Mouse (Mus musculus): ENCODE data around the gene Med12l. TPM values are rescaled to one million over a fixed set of nuclear protein-coding genes. Genes with fewer than 3 reads are reported as not detected.

Med12l gene
- polyA plus RNA-seq, 1 experiment from 2014 or later: 2.3 TPM

- no peaks in the 10 kb centered on the region for H3K4me1 ChIP-seq
- no peak within 1 kb of the TSS for H3K4me3 ChIP-seq
- DNase-seq (ENCODE audit: low spot score): no peak
- no peaks in the 10 kb centered on the region for H3K36me3 ChIP-seq
- WGBS: 93% methylated on average over 7 of the region's 7 CpGs
- no peaks in the 10 kb centered on the region for H3K27me3 ChIP-seq (ENCODE audit: low read depth, poor library complexity, severe bottlenecking)
- H3K27ac ChIP-seq (replicated peaks): no peak within 1 kb of the TSS
- no peaks in the 10 kb centered on the region for H3K9me3 ChIP-seq (replicated peaks)
Measured at GRCm38 (mm10) chr3:59194938-59195337, 189.3 kb downstream of the Med12l start, which contains the start of gene Gpr87. TSS of gene Gpr87 (minus strand) at chr3:59195104.

GRCm38 (mm10) chr3:59197329-59197948 is 191.8 kb downstream of the Med12l start:
- WGBS: 88% methylated on average over 4 of the region's 4 CpGs
- no peak for DNase-seq (ENCODE audit: low spot score)
- no peaks in the 10 kb centered on the region for H3K27me3 ChIP-seq (ENCODE audit: low read depth, poor library complexity, severe bottlenecking)
- H3K4me1 ChIP-seq: no peaks in the 10 kb centered on the region
- no peaks in the 10 kb centered on the region for H3K9me3 ChIP-seq (replicated peaks)
- H3K4me3 ChIP-seq: no peak overlapping the region
- H3K27ac ChIP-seq (replicated peaks): no peak overlapping the region
- H3K36me3 ChIP-seq: no peaks in the 10 kb centered on the region

- DNase-seq (ENCODE audit: low spot score): no peak
- H3K27ac ChIP-seq (replicated peaks): no peak overlapping the region
- H3K36me3 ChIP-seq: no peaks in the 10 kb centered on the region
- H3K27me3 ChIP-seq (ENCODE audit: low read depth, poor library complexity, severe bottlenecking): no peaks in the 10 kb centered on the region
- no peaks in the 10 kb centered on the region for H3K4me1 ChIP-seq
- 85% methylated on average over 8 of the region's 8 CpGs for WGBS
- H3K4me3 ChIP-seq: no peak overlapping the region
- H3K9me3 ChIP-seq (replicated peaks): no peaks in the 10 kb centered on the region
Measured at GRCm38 (mm10) chr3:59203802-59204520, 198.3 kb downstream of the Med12l start.

GRCm38 (mm10) chr3:59204719-59205503 is 199.3 kb downstream of the Med12l start:
- H3K4me3 ChIP-seq: no peak overlapping the region
- no peaks in the 10 kb centered on the region for H3K9me3 ChIP-seq (replicated peaks)
- DNase-seq (ENCODE audit: low spot score): no peak
- H3K27ac ChIP-seq (replicated peaks): no peak overlapping the region
- 92% methylated on average over 11 of the region's 11 CpGs for WGBS
- no peaks in the 10 kb centered on the region for H3K4me1 ChIP-seq
- no peaks in the 10 kb centered on the region for H3K36me3 ChIP-seq
- no peaks in the 10 kb centered on the region for H3K27me3 ChIP-seq (ENCODE audit: low read depth, poor library complexity, severe bottlenecking)

- Histone ChIP-seq H3K4me3 (no peak overlapping the region), H3K36me3 (no peaks in the 10 kb centered on the region), H3K9me3 (replicated peaks) (no peaks in the 10 kb centered on the region), H3K27me3 (ENCODE audit: low read depth, poor library complexity, severe bottlenecking) (no peaks in the 10 kb centered on the region), H3K4me1 (no peaks in the 10 kb centered on the region), H3K27ac (replicated peaks) (no peak overlapping the region)
- WGBS: 87% methylated on average over 4 of the region's 4 CpGs
- no peak for DNase-seq (ENCODE audit: low spot score)
Measured at GRCm38 (mm10) chr3:59205941-59206340, 200.3 kb downstream of the Med12l start.

- H3K27me3 ChIP-seq (ENCODE audit: low read depth, poor library complexity, severe bottlenecking): no peaks in the 10 kb centered on the region
- no peaks in the 10 kb centered on the region for H3K9me3 ChIP-seq (replicated peaks)
- peak; percentile 13 for DNase-seq (ENCODE audit: low spot score)
- WGBS: 75% methylated on average over 4 of the region's 4 CpGs
- H3K4me3 ChIP-seq: no peak overlapping the region
- no peak overlapping the region for H3K27ac ChIP-seq (replicated peaks)
- H3K36me3 ChIP-seq: no peaks in the 10 kb centered on the region
- no peaks in the 10 kb centered on the region for H3K4me1 ChIP-seq
Measured at GRCm38 (mm10) chr3:59208650-59209548, 203.3 kb downstream of the Med12l start.

GRCm38 (mm10) chr3:59210089-59210488 is 204.5 kb downstream of the Med12l start:
- no peaks in the 10 kb centered on the region for H3K27me3 ChIP-seq (ENCODE audit: low read depth, poor library complexity, severe bottlenecking)
- no peaks in the 10 kb centered on the region for H3K4me1 ChIP-seq
- no peak for DNase-seq (ENCODE audit: low spot score)
- H3K27ac ChIP-seq (replicated peaks): no peak overlapping the region
- no peaks in the 10 kb centered on the region for H3K9me3 ChIP-seq (replicated peaks)
- H3K4me3 ChIP-seq: no peak overlapping the region
- 73% methylated on average over 8 of the region's 8 CpGs for WGBS
- no peaks in the 10 kb centered on the region for H3K36me3 ChIP-seq

GRCm38 (mm10) chr3:59210727-59211126 is 205.1 kb downstream of the Med12l start, which contains the start of gene P2ry13:
TSS of gene P2ry13 (minus strand) at chr3:59210882.
- DNase-seq (ENCODE audit: low spot score): no peak
- no peak within 1 kb of the TSS for H3K4me3 ChIP-seq
- no peaks in the 10 kb centered on the region for H3K4me1 ChIP-seq
- 92% methylated on average over 6 of the region's 6 CpGs for WGBS
- no peaks in the 10 kb centered on the region for H3K9me3 ChIP-seq (replicated peaks)
- H3K27ac ChIP-seq (replicated peaks): no peak within 1 kb of the TSS
- no peaks in the 10 kb centered on the region for H3K36me3 ChIP-seq
- no peaks in the 10 kb centered on the region for H3K27me3 ChIP-seq (ENCODE audit: low read depth, poor library complexity, severe bottlenecking)

GRCm38 (mm10) chr3:59211784-59212183 is 206.2 kb downstream of the Med12l start:
- no peaks in the 10 kb centered on the region for H3K4me1 ChIP-seq
- H3K27me3 ChIP-seq (ENCODE audit: low read depth, poor library complexity, severe bottlenecking): no peaks in the 10 kb centered on the region
- no peaks in the 10 kb centered on the region for H3K36me3 ChIP-seq
- no peaks in the 10 kb centered on the region for H3K9me3 ChIP-seq (replicated peaks)
- 92% methylated on average over 8 of the region's 8 CpGs for WGBS
- H3K27ac ChIP-seq (replicated peaks): no peak overlapping the region
- no peak overlapping the region for H3K4me3 ChIP-seq
- DNase-seq (ENCODE audit: low spot score): no peak

- no peak overlapping the region for H3K27ac ChIP-seq (replicated peaks)
- H3K4me3 ChIP-seq: no peak overlapping the region
- no peak for DNase-seq (ENCODE audit: low spot score)
- no peaks in the 10 kb centered on the region for H3K27me3 ChIP-seq (ENCODE audit: low read depth, poor library complexity, severe bottlenecking)
- no peaks in the 10 kb centered on the region for H3K4me1 ChIP-seq
- H3K36me3 ChIP-seq: no peaks in the 10 kb centered on the region
- no peaks in the 10 kb centered on the region for H3K9me3 ChIP-seq (replicated peaks)
Measured at GRCm38 (mm10) chr3:59212404-59212803, 206.8 kb downstream of the Med12l start.

- no peaks in the 10 kb centered on the region for H3K4me1 ChIP-seq
- no peak overlapping the region for H3K27ac ChIP-seq (replicated peaks)
- H3K36me3 ChIP-seq: no peaks in the 10 kb centered on the region
- H3K4me3 ChIP-seq: no peak overlapping the region
- H3K9me3 ChIP-seq (replicated peaks): no peaks in the 10 kb centered on the region
- no peak for DNase-seq (ENCODE audit: low spot score)
- WGBS: 92% methylated on average over 10 of the region's 10 CpGs
- H3K27me3 ChIP-seq (ENCODE audit: low read depth, poor library complexity, severe bottlenecking): no peaks in the 10 kb centered on the region
Measured at GRCm38 (mm10) chr3:59217211-59217610, 211.6 kb downstream of the Med12l start.

GRCm38 (mm10) chr3:59219326-59219725 is 213.7 kb downstream of the Med12l start:
- H3K4me3 ChIP-seq: no peak overlapping the region
- no peaks in the 10 kb centered on the region for H3K9me3 ChIP-seq (replicated peaks)
- H3K27ac ChIP-seq (replicated peaks): no peak overlapping the region
- no peaks in the 10 kb centered on the region for H3K27me3 ChIP-seq (ENCODE audit: low read depth, poor library complexity, severe bottlenecking)
- 91% methylated on average over 2 of the region's 2 CpGs for WGBS
- H3K4me1 ChIP-seq: no peaks in the 10 kb centered on the region
- H3K36me3 ChIP-seq: no peaks in the 10 kb centered on the region
- DNase-seq (ENCODE audit: low spot score): no peak

Data from midbrain, embryonic 10.5 days (tissue).